Mouse (Mus musculus) stomach, embryonic 16.5 days (tissue): Measurements from ENCODE around the gene Cacna1c. TPM values are rescaled to one million over a fixed set of nuclear protein-coding genes. Genes with fewer than 3 reads are reported as not detected.

Source experiments
- ATAC-seq: fragments of 200-750 bp; cut with Nextera tagmentation; 2 replicates; pipeline ENCODE4 v1.8.0; 2017; ENCODE audit warnings: moderate number of reproducible peaks, moderate TSS enrichment; ENCODE audit not compliant: insufficient read depth, low FRiP score
- H3K27ac ChIP-seq: fragments of 300-500 bp; sonication (generic); 2 replicates; pipeline ENCODE4 v1.5.1; 2014; ENCODE audit warnings: low read length
- H3K27me3 ChIP-seq: fragments of 300-500 bp; sonication (generic); 2 replicates; pipeline ENCODE4 v1.6.1; 2014; ENCODE audit warnings: low read length, control low read depth, mixed read lengths; ENCODE audit not compliant: control insufficient read depth, insufficient read depth
- H3K36me3 ChIP-seq: fragments of 300-500 bp; sonication (generic); 2 replicates; pipeline ENCODE4 v1.6.1; 2014; ENCODE audit warnings: low read length; ENCODE audit not compliant: control insufficient read depth, insufficient read depth
- H3K4me1 ChIP-seq: fragments of 300-500 bp; sonication (generic); 2 replicates; pipeline ENCODE4 v1.6.1; 2014; ENCODE audit warnings: low read length, control low read depth, mixed read lengths; ENCODE audit not compliant: control insufficient read depth, insufficient read depth
- H3K4me2 ChIP-seq: fragments of 300-500 bp; sonication (generic); 2 replicates; pipeline ENCODE4 v1.6.1; 2014; ENCODE audit warnings: low read depth, low read length, mixed read lengths
- H3K4me3 ChIP-seq: fragments of 300-500 bp; sonication (generic); replicated peaks from 2 replicates; pipeline ENCODE4 v1.5.1; 2014; ENCODE audit warnings: mild to moderate bottlenecking, low read length
- H3K9ac ChIP-seq: fragments of 300-500 bp; sonication (generic); 2 replicates; pipeline ENCODE4 v1.6.1; 2014; ENCODE audit warnings: low read length
- H3K9me3 ChIP-seq: fragments of 300-500 bp; sonication (generic); replicated peaks from 2 replicates; pipeline ENCODE4 v1.6.1; 2016; ENCODE audit warnings: low read length, control low read depth; ENCODE audit not compliant: control insufficient read depth
- WGBS: fragments of 180-500 bp; shearing (Covaris S2); extraction: QIAGEN DNeasy Blood & Tissue Kit; methylation state at CpG from one replicate; pipeline ENCODE4 v1.1.7; 2014; 5-methylcytosine and 5-hydroxymethylcytosine counted together
- polyA plus RNA-seq: library from polyadenylated mRNA; unstranded; fragments of >200 nt; fragmentation: Nextera tagmentation; extraction: Ambion mirVana; gene quantifications from 2 replicates; pipeline ENCODE4 v1.2.1, GENCODE M21; 2015

Cacna1c gene
- polyA plus RNA-seq, 1 experiment from 2014 or later = 4.3 TPM

- Histone ChIP-seq H3K9me3 (no peaks in the 10 kb centered on the region), H3K4me3 (no peak overlapping the region), H3K9ac (no peak overlapping the region), H3K36me3 (no peaks in the 10 kb centered on the region), H3K4me1 (no peaks in the 10 kb centered on the region), H3K27me3 (no peaks in the 10 kb centered on the region), H3K27ac (no peak overlapping the region), H3K4me2 (no peak overlapping the region)
- WGBS = 56% methylated on average over 7 of the region's 7 CpGs
- ATAC-seq = no peak
Observed at GRCm38 (mm10) chr6:119096481-119096880, 99.7 kb downstream of the Cacna1c start.

DNA sequence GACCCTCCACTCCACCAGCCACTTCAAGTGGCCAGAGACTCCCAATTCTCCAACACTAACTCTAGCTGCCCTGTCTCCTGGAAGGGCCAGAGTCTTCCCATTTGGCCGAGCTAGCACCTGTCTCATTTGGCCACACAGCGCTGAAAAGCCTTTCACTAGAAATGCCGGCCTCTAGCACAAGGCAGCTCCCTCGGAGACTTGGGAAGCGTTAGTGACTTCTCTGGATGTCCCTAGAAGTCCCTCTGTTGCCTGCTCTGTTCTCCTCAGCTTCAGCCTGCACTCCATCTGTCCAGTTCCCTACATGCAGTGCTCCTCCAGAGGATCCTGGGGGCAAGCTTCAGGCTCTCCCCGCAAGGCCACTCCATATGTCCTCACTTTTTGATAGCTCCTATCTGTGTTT, 101.1 kb downstream of the Cacna1c start:
- H3K36me3 ChIP-seq = no peaks in the 10 kb centered on the region
- WGBS = 77% methylated on average over 6 of the region's 6 CpGs
- no peaks in the 10 kb centered on the region for H3K27me3 ChIP-seq
- H3K27ac ChIP-seq = no peak overlapping the region
- H3K4me1 ChIP-seq = no peaks in the 10 kb centered on the region
- no peak overlapping the region for H3K4me2 ChIP-seq
- no peak for ATAC-seq
- no peak overlapping the region for H3K9ac ChIP-seq
- no peak overlapping the region for H3K4me3 ChIP-seq
- no peaks in the 10 kb centered on the region for H3K9me3 ChIP-seq

GRCm38 (mm10) chr6:119089173-119089572, 107.0 kb downstream of the Cacna1c start:
- peaks cover 17% of the 10 kb centered on the region for H3K4me1 ChIP-seq
- H3K4me2 ChIP-seq = no peak overlapping the region
- no peaks in the 10 kb centered on the region for H3K27me3 ChIP-seq
- no peak overlapping the region for H3K9ac ChIP-seq
- peak; percentile 70 for ATAC-seq
- WGBS = 63% methylated on average over 8 of the region's 8 CpGs
- no peaks in the 10 kb centered on the region for H3K9me3 ChIP-seq
- no peak overlapping the region for H3K4me3 ChIP-seq
- peak overlapping the region; percentile 59 for H3K27ac ChIP-seq
- H3K36me3 ChIP-seq = no peaks in the 10 kb centered on the region

- H3K9ac ChIP-seq = no peak overlapping the region
- peak overlapping the region; percentile 59 for H3K27ac ChIP-seq
- ATAC-seq = no peak
- H3K9me3 ChIP-seq = no peaks in the 10 kb centered on the region
- H3K4me2 ChIP-seq = no peak overlapping the region
- H3K4me1 ChIP-seq = peaks cover 19% of the 10 kb centered on the region
- no peaks in the 10 kb centered on the region for H3K36me3 ChIP-seq
- WGBS = 57% methylated on average over 8 of the region's 8 CpGs
- no peak overlapping the region for H3K4me3 ChIP-seq
- H3K27me3 ChIP-seq = no peaks in the 10 kb centered on the region
Observed at GRCm38 (mm10) chr6:119088381-119088780, 107.8 kb downstream of the Cacna1c start.

GRCm38 (mm10) chr6:119087919-119088318, 108.3 kb downstream of the Cacna1c start:
- no peak overlapping the region for H3K4me2 ChIP-seq
- no peak overlapping the region for H3K9ac ChIP-seq
- WGBS = 62% methylated on average over 8 of the region's 8 CpGs
- H3K9me3 ChIP-seq = no peaks in the 10 kb centered on the region
- H3K4me3 ChIP-seq = no peak overlapping the region
- H3K27me3 ChIP-seq = no peaks in the 10 kb centered on the region
- no peaks in the 10 kb centered on the region for H3K36me3 ChIP-seq
- peaks cover 19% of the 10 kb centered on the region for H3K4me1 ChIP-seq
- ATAC-seq = no peak
- peak overlapping the region; percentile 59 for H3K27ac ChIP-seq

GRCm38 (mm10) chr6:119085789-119086188, 110.4 kb downstream of the Cacna1c start:
- H3K4me3 ChIP-seq = no peak overlapping the region
- H3K27ac ChIP-seq = peak overlapping the region; percentile 75
- H3K9me3 ChIP-seq = no peaks in the 10 kb centered on the region
- H3K4me2 ChIP-seq = no peak overlapping the region
- 49% methylated on average over 3 of the region's 3 CpGs for WGBS
- peak; percentile 76 for ATAC-seq
- H3K4me1 ChIP-seq = peaks cover 19% of the 10 kb centered on the region
- no peaks in the 10 kb centered on the region for H3K36me3 ChIP-seq
- no peak overlapping the region for H3K9ac ChIP-seq
- no peaks in the 10 kb centered on the region for H3K27me3 ChIP-seq

GRCm38 (mm10) chr6:119084532-119084931, 111.7 kb downstream of the Cacna1c start:
- no peak overlapping the region for H3K4me2 ChIP-seq
- WGBS = 49% methylated on average over 9 of the region's 9 CpGs
- H3K36me3 ChIP-seq = no peaks in the 10 kb centered on the region
- H3K27me3 ChIP-seq = no peaks in the 10 kb centered on the region
- no peaks in the 10 kb centered on the region for H3K9me3 ChIP-seq
- H3K9ac ChIP-seq = no peak overlapping the region
- peaks cover 18% of the 10 kb centered on the region for H3K4me1 ChIP-seq
- peak; percentile 61; the same call in 1 of the 2 replicates for ATAC-seq
- H3K4me3 ChIP-seq = no peak overlapping the region
- H3K27ac ChIP-seq = peak overlapping the region; percentile 84

GRCm38 (mm10) chr6:119083559-119083958, 112.7 kb downstream of the Cacna1c start:
- no peaks in the 10 kb centered on the region for H3K36me3 ChIP-seq
- H3K27me3 ChIP-seq = no peaks in the 10 kb centered on the region
- H3K4me3 ChIP-seq = no peak overlapping the region
- ATAC-seq = no peak
- H3K4me1 ChIP-seq = peaks cover 11% of the 10 kb centered on the region
- H3K9me3 ChIP-seq = no peaks in the 10 kb centered on the region
- no peak overlapping the region for H3K9ac ChIP-seq
- peak overlapping the region; percentile 84 for H3K27ac ChIP-seq
- WGBS = 39% methylated on average over 7 of the region's 7 CpGs
- no peak overlapping the region for H3K4me2 ChIP-seq

- Histone ChIP-seq H3K9me3 (no peaks in the 10 kb centered on the region), H3K27me3 (no peaks in the 10 kb centered on the region), H3K9ac (no peak overlapping the region), H3K36me3 (no peaks in the 10 kb centered on the region), H3K4me2 (no peak overlapping the region), H3K4me3 (no peak overlapping the region), H3K4me1 (peaks cover 5% of the 10 kb centered on the region), H3K27ac (no peak overlapping the region)
- WGBS = 75% methylated on average over 8 of the region's 8 CpGs
- ATAC-seq = no peak
Observed at GRCm38 (mm10) chr6:119082662-119083061, 113.6 kb downstream of the Cacna1c start.

GRCm38 (mm10) chr6:119081650-119082049, 114.6 kb downstream of the Cacna1c start:
- 85% methylated on average over 12 of the region's 12 CpGs for WGBS

More at GRCm38 (mm10) chr6:119081650-119082049, 114.6 kb downstream of the Cacna1c start:
- H3K9ac ChIP-seq = no peak overlapping the region
- H3K27ac ChIP-seq = no peak overlapping the region
- H3K4me1 ChIP-seq = peaks cover 5% of the 10 kb centered on the region
- H3K27me3 ChIP-seq = no peaks in the 10 kb centered on the region
- no peak for ATAC-seq
- no peaks in the 10 kb centered on the region for H3K9me3 ChIP-seq
- no peak overlapping the region for H3K4me2 ChIP-seq
- H3K4me3 ChIP-seq = no peak overlapping the region
- no peaks in the 10 kb centered on the region for H3K36me3 ChIP-seq
